Mouse (Mus musculus) left cerebral cortex, postnatal 25 days (tissue): Measurements from ENCODE around the gene Pxn. TPM values are rescaled to one million over a fixed set of nuclear protein-coding genes. Genes with fewer than 3 reads are reported as not detected.

Experiments
- DNase-seq, 2 experiments: peaks; one replicate each; pipeline ENCODE4 v3.0.0; 2022; ENCODE audit warnings: low spot score in 2 of 2, mixed read lengths in 1 of 2
- intact Hi-C: fragments of 180-260 bp; cut with DNase I; formaldehyde crosslinking; loops from one replicate; pipeline ENCODE4 v1.15.1; 2025
- total RNA-seq, 2 experiments: library from RNA; stranded (reverse); gene quantifications; 2 replicates each; pipeline ENCODE4 v1.2.3; 2021

Gene Pxn
- total RNA-seq, 2 experiments from 2014 or later, result 19.9 to 21.0 TPM

- no peak for DNase-seq
- intact Hi-C loops, result no loop called here
These were observed 16.6 kb downstream of the Pxn start for GRCm38 (mm10) chr5:115522981-115523499.

DNA sequence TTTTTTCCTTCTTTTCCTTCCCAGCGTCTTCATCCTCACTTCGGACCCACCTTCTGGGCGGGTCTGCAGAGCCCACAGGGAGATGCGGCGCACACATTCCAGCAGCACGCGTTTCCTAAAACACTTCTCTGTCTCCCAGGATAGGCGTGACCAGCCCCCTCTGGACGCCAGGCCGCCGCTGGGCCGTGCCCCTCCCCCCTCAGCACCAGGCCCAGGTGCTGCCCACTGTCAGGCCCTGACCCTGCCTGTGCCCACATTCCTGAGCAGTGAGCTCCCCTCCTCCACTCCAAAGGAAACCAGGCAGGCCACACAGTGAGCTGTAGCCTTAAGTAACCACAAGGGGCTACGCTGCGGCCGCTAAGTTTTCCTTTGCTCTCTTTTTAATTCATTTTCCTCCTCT lies 17.5 kb downstream of the Pxn start:
- intact Hi-C loops, result no loop called here

GRCm38 (mm10) chr5:115524471-115524870 lies 18.0 kb downstream of the Pxn start:
- DNase-seq, result no peak
- intact Hi-C loops, result no loop called here

More for the DNA sequence above, 17.5 kb downstream of the Pxn start:
- DNase-seq, result no peak

GRCm38 (mm10) chr5:115525416-115525815 lies 18.9 kb downstream of the Pxn start:
- no peak for DNase-seq
- intact Hi-C loops, result no loop called here

- no peak for DNase-seq
- intact Hi-C loops, result no loop called here
These were observed 19.5 kb downstream of the Pxn start for GRCm38 (mm10) chr5:115525943-115526342.

- intact Hi-C loops, result no loop called here
- DNase-seq, result no peak
These were observed 20.2 kb downstream of the Pxn start for GRCm38 (mm10) chr5:115526456-115527202.

DNA sequence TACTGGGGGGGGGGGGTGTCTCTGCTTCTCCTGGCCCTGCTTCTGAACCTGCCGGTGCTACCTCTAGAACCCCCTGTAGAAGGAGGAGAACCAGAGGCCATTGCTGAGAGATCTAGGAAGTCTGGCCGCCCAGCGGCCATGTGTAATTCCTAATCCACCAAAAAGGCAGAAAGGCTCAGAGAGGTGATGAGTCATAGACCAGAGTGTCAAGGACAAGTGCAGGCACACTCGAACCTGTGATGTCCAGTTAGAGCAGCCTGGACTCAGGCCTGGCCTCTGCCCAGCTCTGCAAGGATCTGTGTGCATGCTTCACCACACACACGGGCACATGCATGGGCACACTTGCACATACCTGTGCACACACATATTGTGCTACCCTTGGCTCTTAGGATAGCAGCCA lies 21.7 kb downstream of the Pxn start:
- intact Hi-C loops, result no loop called here
- DNase-seq, result no peak

- intact Hi-C loops, result no loop called here
- no peak for DNase-seq
These were observed 22.9 kb downstream of the Pxn start for GRCm38 (mm10) chr5:115529364-115529741.

DNA sequence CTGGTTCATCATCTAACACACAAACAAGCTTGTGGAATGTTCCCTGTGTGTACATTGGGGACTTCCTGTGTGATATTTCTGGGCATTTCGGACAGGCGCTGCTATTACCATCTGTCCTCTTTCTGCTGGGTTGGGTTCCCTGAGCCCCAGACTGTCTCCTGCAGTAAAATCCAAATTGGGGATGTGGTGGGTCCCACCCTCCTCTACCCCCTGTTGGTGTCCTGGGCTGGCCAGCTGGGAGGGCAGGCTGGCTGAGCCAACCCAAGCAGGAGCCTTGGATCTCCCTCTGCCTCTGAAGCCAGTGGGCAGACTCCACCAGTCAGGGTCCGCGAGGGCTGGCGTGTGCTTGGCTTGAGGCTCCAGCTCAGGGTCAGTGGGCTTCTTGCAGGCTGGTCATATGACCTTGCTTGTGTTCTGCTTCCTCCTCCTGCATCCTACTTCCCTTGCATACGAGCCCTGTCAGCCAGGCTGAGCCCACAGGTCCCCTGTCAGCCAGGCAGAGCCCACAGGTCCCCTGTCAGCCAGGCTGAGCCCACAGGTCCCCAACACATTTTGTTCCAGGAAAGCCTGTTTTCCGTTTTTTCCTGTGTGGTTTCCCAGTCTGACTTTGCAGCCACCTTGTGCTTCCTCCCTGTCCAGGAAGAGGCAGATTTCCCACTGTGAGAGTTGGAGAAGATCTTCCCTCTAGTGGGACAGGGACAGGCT lies 23.4 kb downstream of the Pxn start:
- DNase-seq, result no peak
- intact Hi-C loops, result no loop called here

GRCm38 (mm10) chr5:115530447-115530809 lies 24.0 kb downstream of the Pxn start:
- DNase-seq, result peak in 1 of 2 experiments; percentile 45
- intact Hi-C loops, result no loop called here

GRCm38 (mm10) chr5:115531671-115532270 lies 25.3 kb downstream of the Pxn start:
- intact Hi-C loops, result no loop called here
- peak in 1 of 2 experiments; percentile 83 for DNase-seq

- DNase-seq, result no peak
- intact Hi-C loops, result no loop called here
These were observed 27.8 kb downstream of the Pxn start for GRCm38 (mm10) chr5:115534290-115534731.

- intact Hi-C loops, result no loop called here
- DNase-seq, result no peak
These were observed 28.4 kb downstream of the Pxn start for GRCm38 (mm10) chr5:115534856-115535255.

DNA sequence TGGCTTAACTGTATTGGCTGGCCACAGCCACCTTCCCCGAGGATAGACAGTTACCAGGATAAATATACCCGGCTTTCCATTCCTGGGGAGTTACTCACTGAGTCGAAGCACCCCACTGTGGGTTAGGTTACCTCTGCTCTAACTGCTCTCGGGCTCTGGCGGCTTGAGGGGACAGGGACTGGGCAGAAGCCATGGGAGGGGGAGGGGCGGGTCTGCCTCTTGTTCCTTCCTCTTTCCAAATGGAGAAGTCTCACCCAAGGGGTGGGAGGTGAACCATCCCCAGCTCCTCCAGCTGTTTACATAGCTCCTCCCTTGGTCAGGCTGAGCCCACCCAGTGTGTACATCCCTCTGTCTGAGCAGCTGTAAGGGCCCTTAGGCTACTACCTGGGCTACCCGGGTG lies 29.2 kb downstream of the Pxn start:
- intact Hi-C loops, result no loop called here
- no peak for DNase-seq

DNA sequence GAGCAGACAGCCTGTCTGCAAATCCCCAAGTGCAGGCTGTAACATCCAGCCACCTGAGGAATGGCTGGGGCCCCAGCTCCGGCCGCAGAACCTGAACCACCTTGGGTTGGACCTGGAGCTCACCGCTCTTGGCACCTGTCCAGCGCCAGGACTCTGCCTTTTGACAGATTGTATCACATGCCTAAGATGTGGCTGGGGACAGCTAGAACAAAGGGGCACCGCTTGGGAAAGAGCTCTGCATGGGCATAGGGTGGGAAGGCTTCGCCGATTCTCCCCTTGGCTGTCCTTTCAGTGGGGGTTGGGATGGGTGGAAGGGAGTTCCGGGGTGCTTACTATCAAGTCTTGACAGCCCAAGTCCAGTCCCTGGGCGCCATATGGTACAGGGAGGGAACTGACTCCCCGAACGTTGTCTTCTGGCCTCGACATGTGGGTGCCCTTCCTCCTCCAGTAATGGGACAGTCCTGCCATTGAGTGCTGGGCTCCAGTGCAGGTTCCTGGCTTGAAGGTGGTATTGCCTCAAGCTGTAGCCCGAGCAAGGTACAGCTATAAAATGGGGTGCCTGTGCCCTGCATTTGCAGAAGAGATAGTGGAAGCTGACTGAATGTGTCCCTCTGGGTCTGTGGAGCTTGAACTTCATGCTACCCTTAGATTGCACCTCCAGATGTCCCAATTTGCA lies 31.7 kb downstream of the Pxn start:
- DNase-seq, result no peak
- intact Hi-C loops, result loop anchor here (1.0 kb wide), 1 partner anchor 32 kb away; the partner anchor contains the start of gene Pxn

DNA sequence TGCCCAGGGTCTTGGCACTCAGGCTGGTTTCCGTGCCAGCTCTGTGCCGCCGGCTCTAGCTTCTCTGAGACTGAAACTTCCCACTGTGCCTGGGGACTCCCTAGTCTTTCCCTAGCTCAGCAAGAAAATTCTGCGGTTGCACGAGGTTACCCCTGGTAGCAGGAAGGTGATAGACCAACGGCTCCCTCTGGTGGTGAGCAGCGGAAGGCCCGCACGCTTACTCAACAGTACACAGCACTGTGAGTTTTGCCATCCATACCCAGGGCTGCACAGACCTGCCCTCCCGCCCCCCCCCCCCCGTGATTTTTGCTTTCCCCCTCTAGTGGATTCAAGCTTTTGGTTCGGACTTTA lies 32.2 kb downstream of the Pxn start:
- intact Hi-C loops, result loop anchor here (1.0 kb wide), 1 partner anchor 32 kb away; the partner anchor contains the start of gene Pxn
- DNase-seq, result peak; percentile 90 to 93

- intact Hi-C loops, result no loop called here
- no peak for DNase-seq
These were observed 36.3 kb downstream of the Pxn start for GRCm38 (mm10) chr5:115542635-115543384.

GRCm38 (mm10) chr5:115543509-115544253 lies 37.2 kb downstream of the Pxn start:
- peak; percentile 38 to 71 for DNase-seq
- intact Hi-C loops, result no loop called here
